Mouse (Mus musculus) spleen, adult 12 weeks (tissue): ENCODE results near the gene Prkd2.
A peak's percentile ranks its signal among the peaks of the same experiment; 100 is the strongest.

Source experiments
- DNase-seq: peaks from one replicate; pipeline ENCODE4 v3.0.0; 2022; ENCODE audit warnings: low spot score

Prkd2 gene

GRCm38 (mm10) chr7:16842645-16843063 is at the start of gene Prkd2:
Prkd2 (plus strand) TSS chr7:16842902.
- DNase-seq, result peak; percentile 76

GRCm38 (mm10) chr7:16793010-16793725 is 49.5 kb upstream of the Prkd2 start:
- no peak for DNase-seq

- DNase-seq, result no peak
Measured at GRCm38 (mm10) chr7:16794886-16795285, 47.8 kb upstream of the Prkd2 start.

GRCm38 (mm10) chr7:16804409-16805028 is 38.2 kb upstream of the Prkd2 start:
- DNase-seq, result no peak

- DNase-seq, result no peak
Measured at GRCm38 (mm10) chr7:16807936-16808335, 34.8 kb upstream of the Prkd2 start.

- DNase-seq, result no peak
Measured at GRCm38 (mm10) chr7:16808647-16809046, 34.1 kb upstream of the Prkd2 start.

GRCm38 (mm10) chr7:16809739-16810138 is 33.0 kb upstream of the Prkd2 start:
- peak; percentile 39 for DNase-seq

- no peak for DNase-seq
Measured at GRCm38 (mm10) chr7:16810399-16810919, 32.2 kb upstream of the Prkd2 start.

GRCm38 (mm10) chr7:16810920-16811648 is 31.6 kb upstream of the Prkd2 start:
- DNase-seq, result no peak

- DNase-seq, result no peak
Measured at GRCm38 (mm10) chr7:16811649-16812070, 31.0 kb upstream of the Prkd2 start.

- no peak for DNase-seq
Measured at GRCm38 (mm10) chr7:16812505-16812904, 30.2 kb upstream of the Prkd2 start.

GRCm38 (mm10) chr7:16815351-16815941 is 27.3 kb upstream of the Prkd2 start, which contains the start of gene Strn4:
Strn4 (plus strand) TSS chr7:16815889.
- no peak for DNase-seq

- DNase-seq, result peak; percentile 63
Measured at GRCm38 (mm10) chr7:16816078-16816474, 26.6 kb upstream of the Prkd2 start.

GRCm38 (mm10) chr7:16816475-16817122 is 26.1 kb upstream of the Prkd2 start, which contains the start of gene Fkrp:
Fkrp (minus strand) TSS chr7:16816732.
- DNase-seq, result peak; percentile 50

- DNase-seq, result no peak
Measured at GRCm38 (mm10) chr7:16817693-16818092, 25.0 kb upstream of the Prkd2 start.

GRCm38 (mm10) chr7:16819794-16820193 is 22.9 kb upstream of the Prkd2 start:
- no peak for DNase-seq

- no peak for DNase-seq
Measured at GRCm38 (mm10) chr7:16820271-16820763, 22.4 kb upstream of the Prkd2 start.

GRCm38 (mm10) chr7:16821091-16821490 is 21.6 kb upstream of the Prkd2 start:
- DNase-seq, result no peak

GRCm38 (mm10) chr7:16821669-16822101 is 21.0 kb upstream of the Prkd2 start:
- no peak for DNase-seq

- no peak for DNase-seq
Measured at GRCm38 (mm10) chr7:16823734-16824133, 19.0 kb upstream of the Prkd2 start.

GRCm38 (mm10) chr7:16825785-16826184 is 16.9 kb upstream of the Prkd2 start:
- no peak for DNase-seq
